Mouse (Mus musculus): ENCODE measurements around the gene Ubash3a. TPM values are rescaled to one million over a fixed set of nuclear protein-coding genes. Genes with fewer than 3 reads are reported as not detected.
A peak's percentile ranks its signal among the peaks of the same experiment; 100 is the strongest.

Ubash3a gene
- polyA plus RNA-seq, 1 experiment from 2014 or later = not detected

- ATAC-seq (ENCODE audit: low FRiP score, low TSS enrichment) (no peak), DNase-seq (no peak)
- Histone ChIP-seq H3K4me2 (ENCODE audit: low read length) (no peak overlapping the region), H3K36me3 (ENCODE audit: control insufficient read depth, insufficient read depth, low read length) (no peaks in the 10 kb centered on the region), H3K4me1 (ENCODE audit: control insufficient read depth, insufficient read depth, low read length) (peaks cover 2% of the 10 kb centered on the region; the same call in 1 of the 2 replicates), H3K4me3 (replicated peaks; ENCODE audit: low read depth, low read length) (no peak overlapping the region), H3K9me3 (ENCODE audit: control insufficient read depth, low read length) (no peaks in the 10 kb centered on the region), H3K27ac (replicated peaks; ENCODE audit: low read depth, low read length) (no peak overlapping the region), H3K27me3 (ENCODE audit: control insufficient read depth, insufficient read depth, low read length) (no peaks in the 10 kb centered on the region), H3K9ac (replicated peaks; ENCODE audit: low read length) (no peak overlapping the region)
- WGBS = 91% methylated on average over 7 of the region's 7 CpGs
Measured at GRCm38 (mm10) chr17:31226931-31227330, 19.3 kb downstream of the Ubash3a start.

GRCm38 (mm10) chr17:31231780-31232179 is 24.1 kb downstream of the Ubash3a start:
- Histone ChIP-seq H3K27ac (replicated peaks; ENCODE audit: low read depth, low read length) (no peak overlapping the region; the same call in 1 of the 2 replicates), H3K9me3 (ENCODE audit: control insufficient read depth, low read length) (no peaks in the 10 kb centered on the region), H3K36me3 (ENCODE audit: control insufficient read depth, insufficient read depth, low read length) (no peaks in the 10 kb centered on the region), H3K9ac (replicated peaks; ENCODE audit: low read length) (no peak overlapping the region), H3K4me1 (ENCODE audit: control insufficient read depth, insufficient read depth, low read length) (peaks cover 4% of the 10 kb centered on the region; the same call in 1 of the 2 replicates), H3K4me2 (ENCODE audit: low read length) (no peak overlapping the region), H3K27me3 (ENCODE audit: control insufficient read depth, insufficient read depth, low read length) (no peaks in the 10 kb centered on the region), H3K4me3 (replicated peaks; ENCODE audit: low read depth, low read length) (no peak overlapping the region)
- no peak for DNase-seq
- ATAC-seq (ENCODE audit: low FRiP score, low TSS enrichment) = no peak
- WGBS = 34% methylated on average over 6 of the region's 6 CpGs

- Histone ChIP-seq H3K9me3 (ENCODE audit: control insufficient read depth, low read length) (no peaks in the 10 kb centered on the region), H3K4me3 (replicated peaks; ENCODE audit: low read depth, low read length) (no peak overlapping the region), H3K4me1 (ENCODE audit: control insufficient read depth, insufficient read depth, low read length) (peaks cover 4% of the 10 kb centered on the region; the same call in 1 of the 2 replicates), H3K4me2 (ENCODE audit: low read length) (no peak overlapping the region), H3K36me3 (ENCODE audit: control insufficient read depth, insufficient read depth, low read length) (no peaks in the 10 kb centered on the region), H3K9ac (replicated peaks; ENCODE audit: low read length) (no peak overlapping the region), H3K27ac (replicated peaks; ENCODE audit: low read depth, low read length) (no peak overlapping the region; the same call in 1 of the 2 replicates), H3K27me3 (ENCODE audit: control insufficient read depth, insufficient read depth, low read length) (no peaks in the 10 kb centered on the region)
- WGBS = 31% methylated on average over 8 of the region's 8 CpGs
- DNase-seq = peak; percentile 40
- ATAC-seq (ENCODE audit: low FRiP score, low TSS enrichment) = no peak
Measured at GRCm38 (mm10) chr17:31232251-31233010, 24.8 kb downstream of the Ubash3a start.

- ATAC-seq (ENCODE audit: low FRiP score, low TSS enrichment) = no peak
- Histone ChIP-seq H3K36me3 (ENCODE audit: control insufficient read depth, insufficient read depth, low read length) (no peaks in the 10 kb centered on the region), H3K9me3 (ENCODE audit: control insufficient read depth, low read length) (no peaks in the 10 kb centered on the region), H3K4me3 (replicated peaks; ENCODE audit: low read depth, low read length) (no peak overlapping the region), H3K4me1 (ENCODE audit: control insufficient read depth, insufficient read depth, low read length) (peaks cover 4% of the 10 kb centered on the region; the same call in 1 of the 2 replicates), H3K27me3 (ENCODE audit: control insufficient read depth, insufficient read depth, low read length) (no peaks in the 10 kb centered on the region), H3K9ac (replicated peaks; ENCODE audit: low read length) (no peak overlapping the region), H3K27ac (replicated peaks; ENCODE audit: low read depth, low read length) (no peak overlapping the region), H3K4me2 (ENCODE audit: low read length) (no peak overlapping the region)
- 88% methylated on average over 1 of the region's 1 CpGs for WGBS
- no peak for DNase-seq
Measured at GRCm38 (mm10) chr17:31235915-31236314, 28.2 kb downstream of the Ubash3a start.

GRCm38 (mm10) chr17:31238234-31239020 is 30.8 kb downstream of the Ubash3a start:
- Histone ChIP-seq H3K9me3 (ENCODE audit: control insufficient read depth, low read length) (no peaks in the 10 kb centered on the region), H3K4me2 (ENCODE audit: low read length) (no peak overlapping the region), H3K9ac (replicated peaks; ENCODE audit: low read length) (no peak overlapping the region), H3K36me3 (ENCODE audit: control insufficient read depth, insufficient read depth, low read length) (no peaks in the 10 kb centered on the region), H3K4me3 (replicated peaks; ENCODE audit: low read depth, low read length) (no peak overlapping the region), H3K27ac (replicated peaks; ENCODE audit: low read depth, low read length) (no peak overlapping the region), H3K4me1 (ENCODE audit: control insufficient read depth, insufficient read depth, low read length) (no peaks in the 10 kb centered on the region), H3K27me3 (ENCODE audit: control insufficient read depth, insufficient read depth, low read length) (no peaks in the 10 kb centered on the region)
- DNase-seq = no peak
- WGBS = 85% methylated on average over 7 of the region's 7 CpGs
- no peak for ATAC-seq (ENCODE audit: low FRiP score, low TSS enrichment)

GRCm38 (mm10) chr17:31241156-31241555 is 33.5 kb downstream of the Ubash3a start:
- H3K4me3 ChIP-seq (replicated peaks; ENCODE audit: low read depth, low read length) = no peak overlapping the region
- no peaks in the 10 kb centered on the region for H3K36me3 ChIP-seq (ENCODE audit: control insufficient read depth, insufficient read depth, low read length)
- H3K27ac ChIP-seq (replicated peaks; ENCODE audit: low read depth, low read length) = no peak overlapping the region
- no peak overlapping the region for H3K4me2 ChIP-seq (ENCODE audit: low read length)
- ATAC-seq (ENCODE audit: low FRiP score, low TSS enrichment) (no peak), DNase-seq (no peak)
- H3K9ac ChIP-seq (replicated peaks; ENCODE audit: low read length) = no peak overlapping the region
- H3K27me3 ChIP-seq (ENCODE audit: control insufficient read depth, insufficient read depth, low read length) = no peaks in the 10 kb centered on the region
- no peaks in the 10 kb centered on the region for H3K4me1 ChIP-seq (ENCODE audit: control insufficient read depth, insufficient read depth, low read length)
- no peaks in the 10 kb centered on the region for H3K9me3 ChIP-seq (ENCODE audit: control insufficient read depth, low read length)
- 88% methylated on average over 8 of the region's 8 CpGs for WGBS

GRCm38 (mm10) chr17:31242764-31243163 is 35.1 kb downstream of the Ubash3a start:
- DNase-seq (no peak), ATAC-seq (ENCODE audit: low FRiP score, low TSS enrichment) (no peak)
- Histone ChIP-seq H3K4me3 (replicated peaks; ENCODE audit: low read depth, low read length) (no peak overlapping the region), H3K4me1 (ENCODE audit: control insufficient read depth, insufficient read depth, low read length) (no peaks in the 10 kb centered on the region), H3K36me3 (ENCODE audit: control insufficient read depth, insufficient read depth, low read length) (no peaks in the 10 kb centered on the region), H3K9ac (replicated peaks; ENCODE audit: low read length) (no peak overlapping the region), H3K9me3 (ENCODE audit: control insufficient read depth, low read length) (no peaks in the 10 kb centered on the region), H3K27me3 (ENCODE audit: control insufficient read depth, insufficient read depth, low read length) (no peaks in the 10 kb centered on the region), H3K4me2 (ENCODE audit: low read length) (no peak overlapping the region), H3K27ac (replicated peaks; ENCODE audit: low read depth, low read length) (no peak overlapping the region)
- WGBS = 0% methylated on average over 1 of the region's 1 CpGs

GRCm38 (mm10) chr17:31245321-31245720 is 37.6 kb downstream of the Ubash3a start:
- Histone ChIP-seq H3K4me3 (replicated peaks; ENCODE audit: low read depth, low read length) (no peak overlapping the region), H3K27me3 (ENCODE audit: control insufficient read depth, insufficient read depth, low read length) (no peaks in the 10 kb centered on the region), H3K9ac (replicated peaks; ENCODE audit: low read length) (no peak overlapping the region), H3K36me3 (ENCODE audit: control insufficient read depth, insufficient read depth, low read length) (no peaks in the 10 kb centered on the region), H3K27ac (replicated peaks; ENCODE audit: low read depth, low read length) (no peak overlapping the region), H3K4me2 (ENCODE audit: low read length) (no peak overlapping the region), H3K9me3 (ENCODE audit: control insufficient read depth, low read length) (no peaks in the 10 kb centered on the region), H3K4me1 (ENCODE audit: control insufficient read depth, insufficient read depth, low read length) (no peaks in the 10 kb centered on the region)
- DNase-seq (no peak), ATAC-seq (ENCODE audit: low FRiP score, low TSS enrichment) (no peak)
- WGBS = 84% methylated on average over 5 of the region's 5 CpGs
